Mouse (Mus musculus) olfactory bulb, adult 2 months (tissue): ENCODE results near the gene S100a4. TPM values are rescaled to one million over a fixed set of nuclear protein-coding genes. Genes with fewer than 3 reads are reported as not detected.

ENCODE experiments used
- H3K27ac ChIP-seq: fragments of 200-500 bp; 2 replicates; pipeline ENCODE4 v1.5.1; 2012; ENCODE audit warnings: low read depth, low read length; ENCODE audit not compliant: insufficient read depth
- H3K4me1 ChIP-seq: fragments of 200-500 bp; 2 replicates; pipeline ENCODE4 v1.6.1; 2012; ENCODE audit warnings: low read length; ENCODE audit not compliant: control insufficient read depth, insufficient read depth
- H3K4me3 ChIP-seq: fragments of 200-500 bp; 2 replicates; pipeline ENCODE4 v1.5.1; 2012; ENCODE audit warnings: mild to moderate bottlenecking, low read depth, low read length, moderate library complexity; ENCODE audit not compliant: insufficient read depth
- CTCF ChIP-seq: fragments of 200-500 bp; IDR thresholded peaks from 2 replicates; pipeline ENCODE4 v1.5.1; 2012; ENCODE audit warnings: low read depth, mild to moderate bottlenecking, low read length, moderate library complexity; ENCODE audit not compliant: insufficient read depth
- POLR2A ChIP-seq: fragments of 200-500 bp; IDR thresholded peaks from 2 replicates; pipeline ENCODE4 v1.6.1; 2012; ENCODE audit warnings: mild to moderate bottlenecking, low read depth, low read length, moderate library complexity; ENCODE audit not compliant: insufficient read depth
- WGBS: fragments of 180-500 bp; shearing (Covaris S2); methylation state at CpG from one replicate; pipeline ENCODE4 v1.1.7; 2018; 5-methylcytosine and 5-hydroxymethylcytosine counted together
- polyA plus RNA-seq: library from polyadenylated mRNA; stranded (reverse); fragments of >200 nt; gene quantifications from 2 replicates; pipeline ENCODE4 v1.2.4, GENCODE M21; 2012; ENCODE audit warnings: low replicate concordance; ENCODE audit not compliant: missing spikeins, insufficient read depth, insufficient read length

Gene S100a4
- polyA plus RNA-seq, 1 experiment, result not detected

- WGBS, result 85% methylated on average over 9 of the region's 9 CpGs
Measured at GRCm38 (mm10) chr3:90626266-90627021, 22.9 kb downstream of the S100a4 start.

GRCm38 (mm10) chr3:90627366-90627765, 23.8 kb downstream of the S100a4 start:
- Histone ChIP-seq H3K4me3 (no peak overlapping the region), H3K4me1 (peaks cover 10% of the 10 kb centered on the region), H3K27ac (no peak overlapping the region)
- WGBS, result 98% methylated on average over 5 of the region's 5 CpGs
- TF ChIP-seq CTCF (no peak), POLR2A (no peak)

More at GRCm38 (mm10) chr3:90626266-90627021, 22.9 kb downstream of the S100a4 start:
- peaks cover 10% of the 10 kb centered on the region for H3K4me1 ChIP-seq
- TF ChIP-seq POLR2A (no peak), CTCF (no peak)
- H3K4me3 ChIP-seq, result no peak overlapping the region
- no peak overlapping the region for H3K27ac ChIP-seq

GRCm38 (mm10) chr3:90627807-90628206, 24.2 kb downstream of the S100a4 start:
- Histone ChIP-seq H3K4me1 (peaks cover 10% of the 10 kb centered on the region), H3K4me3 (no peak overlapping the region), H3K27ac (no peak overlapping the region)
- WGBS, result 77% methylated on average over 4 of the region's 4 CpGs
- TF ChIP-seq CTCF (no peak), POLR2A (no peak)

GRCm38 (mm10) chr3:90629298-90629697, 25.7 kb downstream of the S100a4 start:
- no peak overlapping the region for H3K4me3 ChIP-seq
- no peak for TF ChIP-seq CTCF
- no peak for TF ChIP-seq POLR2A
- 66% methylated on average over 2 of the region's 2 CpGs for WGBS
- H3K27ac ChIP-seq, result no peak overlapping the region
- H3K4me1 ChIP-seq, result peaks cover 3% of the 10 kb centered on the region; the same call in 1 of the 2 replicates

GRCm38 (mm10) chr3:90631984-90632383, 28.4 kb downstream of the S100a4 start:
- TF ChIP-seq CTCF (no peak), POLR2A (no peak)
- H3K4me1 ChIP-seq, result no peaks in the 10 kb centered on the region
- WGBS, result 89% methylated on average over 2 of the region's 2 CpGs
- H3K27ac ChIP-seq, result no peak overlapping the region
- H3K4me3 ChIP-seq, result no peak overlapping the region

GRCm38 (mm10) chr3:90638511-90639275, 35.1 kb downstream of the S100a4 start:
- no peak overlapping the region for H3K27ac ChIP-seq
- H3K4me3 ChIP-seq, result no peak overlapping the region
- no peak for TF ChIP-seq POLR2A
- TF ChIP-seq CTCF, result no peak
- 73% methylated on average over 1 of the region's 1 CpGs for WGBS
- peaks cover 10% of the 10 kb centered on the region for H3K4me1 ChIP-seq

GRCm38 (mm10) chr3:90639511-90640154, 36.1 kb downstream of the S100a4 start:
- 57% methylated on average over 7 of the region's 7 CpGs for WGBS
- TF ChIP-seq POLR2A (no peak), CTCF (no peak)

GRCm38 (mm10) chr3:90640981-90641380, 37.4 kb downstream of the S100a4 start:
- 84% methylated on average over 7 of the region's 7 CpGs for WGBS
- H3K4me3 ChIP-seq, result no peak overlapping the region
- TF ChIP-seq POLR2A (no peak), CTCF (no peak)
- H3K27ac ChIP-seq, result no peak overlapping the region
- H3K4me1 ChIP-seq, result peaks cover 14% of the 10 kb centered on the region

More at GRCm38 (mm10) chr3:90639511-90640154, 36.1 kb downstream of the S100a4 start:
- Histone ChIP-seq H3K4me3 (no peak overlapping the region), H3K27ac (no peak overlapping the region), H3K4me1 (peaks cover 14% of the 10 kb centered on the region)
